Mouse (Mus musculus) hematopoietic stem cell, adult 5-6 weeks (primary cell): ENCODE measurements around the gene Cpn2. TPM values are rescaled to one million over a fixed set of nuclear protein-coding genes. Genes with fewer than 3 reads are reported as not detected.

Experiments
- ATAC-seq, 2 experiments: fragments of 125-278 bp in 1 of 2; replicated peaks in 1 of 2; 2 replicates each; pipeline ENCODE4 v1.8.0; 2016 to 2017; ENCODE audit warnings: inconsistent platforms in 2 of 2, mild to moderate bottlenecking in 2 of 2, moderate number of reproducible peaks in 2 of 2, low read depth in 1 of 2, moderate TSS enrichment in 1 of 2; ENCODE audit not compliant: low FRiP score in 2 of 2, poor library complexity in 2 of 2, severe bottlenecking in 2 of 2, insufficient read depth in 1 of 2, low TSS enrichment in 1 of 2
- total RNA-seq: library from RNA; stranded (forward); fragments of 172-1452, 232-1000 nt; gene quantifications from 2 replicates; pipeline ENCODE4 v1.2.3, GENCODE M21; 2017

Gene Cpn2
- total RNA-seq, 1 experiment from 2014 or later = not detected

DNA sequence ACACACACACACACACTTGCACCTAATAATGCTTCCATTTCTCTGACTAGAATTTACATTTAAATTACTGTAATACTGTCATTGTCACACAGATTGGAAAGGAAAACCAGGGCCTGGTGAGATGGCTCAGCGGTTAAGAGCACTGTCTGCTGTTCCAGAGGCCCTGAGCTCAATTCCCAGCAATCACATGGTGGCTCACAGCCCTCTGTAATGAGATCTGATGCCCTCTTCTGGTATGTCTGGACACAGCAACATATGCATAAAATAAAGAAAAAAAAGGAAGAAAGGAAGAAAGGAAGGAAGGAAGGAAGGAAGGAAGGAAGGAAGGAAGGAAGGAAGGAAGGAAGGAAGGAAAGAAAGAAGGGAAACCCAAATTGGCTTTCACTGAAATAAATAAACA, 53.7 kb downstream of the Cpn2 start:
- no peak for ATAC-seq

DNA sequence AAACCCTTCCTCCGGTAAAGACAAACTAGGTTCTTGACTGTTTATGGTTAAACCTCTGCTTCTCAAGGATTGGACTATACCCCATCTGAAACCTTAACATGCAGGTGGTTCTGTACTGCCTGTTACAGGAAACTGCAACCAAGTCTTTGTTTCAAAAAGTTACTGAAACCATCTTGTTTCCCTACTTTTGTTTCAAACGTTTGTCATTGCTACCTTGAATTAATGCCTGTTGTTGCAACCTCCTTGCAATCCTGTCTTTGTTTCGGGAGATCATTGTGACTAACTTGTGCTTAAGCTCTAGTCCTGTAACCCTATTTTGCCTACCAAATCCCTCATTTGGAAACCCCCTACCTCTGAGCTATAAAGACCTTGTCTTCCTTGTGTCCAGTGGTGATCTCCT, 55.3 kb downstream of the Cpn2 start:
- no peak for ATAC-seq

DNA sequence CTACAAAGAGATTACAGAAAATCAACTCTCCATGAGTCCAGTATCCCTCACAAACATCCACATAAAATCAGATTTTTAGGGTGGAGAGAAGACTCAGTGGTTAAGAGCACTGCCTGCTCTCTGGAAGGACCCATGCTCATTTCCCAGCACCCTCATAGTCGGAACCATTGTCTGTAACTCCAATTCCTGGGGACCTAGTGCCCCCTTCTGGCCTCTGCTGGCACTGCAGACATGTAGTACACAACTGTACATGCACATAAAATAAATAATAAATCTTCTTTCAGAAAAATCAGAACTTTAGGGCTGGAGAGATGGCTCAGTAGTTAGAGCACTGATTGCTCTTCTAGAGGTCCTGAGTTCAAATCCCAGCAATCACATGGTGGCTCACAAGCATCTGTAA, 58.0 kb downstream of the Cpn2 start:
- no peak for ATAC-seq

DNA sequence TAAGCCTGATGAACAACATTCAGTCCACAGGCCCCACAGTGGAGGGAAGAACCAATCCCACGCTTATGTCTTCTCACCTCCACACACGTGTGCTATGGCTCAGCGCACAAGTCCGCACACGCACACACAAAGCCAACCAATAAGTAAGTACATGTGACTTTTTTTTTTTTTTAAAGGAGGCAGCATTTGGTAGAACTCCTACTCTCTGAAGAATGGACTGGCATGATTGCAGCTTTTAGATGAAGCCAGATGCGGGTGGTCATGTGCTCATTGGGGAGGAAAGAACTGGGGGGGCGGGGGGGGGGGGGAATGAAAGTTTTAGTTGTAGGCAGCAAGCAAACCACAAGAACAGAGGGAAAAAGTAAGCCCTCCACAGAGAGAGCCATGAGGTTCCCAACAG, 59.3 kb downstream of the Cpn2 start:
- no peak for ATAC-seq

DNA sequence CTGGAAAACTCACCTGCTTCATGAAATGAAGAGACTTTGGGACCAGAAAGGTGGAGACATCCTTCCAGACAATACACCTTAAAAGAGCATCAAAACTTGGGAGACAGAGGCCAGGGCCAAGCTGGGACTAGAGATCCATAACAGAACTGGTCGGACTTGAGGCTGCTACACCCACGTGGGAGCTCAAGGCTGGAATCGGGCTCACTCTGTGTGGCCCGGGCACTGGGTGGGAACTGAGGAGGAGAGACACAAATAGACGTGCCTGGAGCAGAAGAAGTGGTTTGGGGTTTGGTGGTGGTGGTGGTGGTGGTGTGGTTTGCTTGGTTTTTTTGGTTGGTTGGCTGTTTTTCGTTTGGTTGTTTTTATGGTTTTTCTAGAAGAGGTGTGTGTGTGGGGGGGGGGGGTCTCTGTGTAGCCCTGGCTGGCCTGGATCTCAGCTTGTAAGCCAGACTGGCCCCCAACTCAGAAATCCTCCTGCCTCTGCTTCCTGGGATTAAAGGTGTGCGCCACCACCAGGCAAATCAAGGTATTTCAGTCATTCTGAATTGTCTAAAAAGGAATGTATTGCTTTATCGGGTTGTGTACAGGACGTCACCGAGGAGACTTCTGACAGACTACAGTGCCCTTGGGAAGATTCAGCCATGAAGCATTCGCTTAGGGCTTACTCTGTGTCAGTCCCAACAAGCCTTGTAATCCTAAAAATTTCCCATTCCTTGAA, 60.0 kb downstream of the Cpn2 start:
- ATAC-seq = no peak

Other genes with a start within 250 kb of the Cpn2 start
- 14.6 and 37.9 TPM in 2 replicates for gene Hes1, start 203.1 kb downstream of the Cpn2 start, total RNA-seq
- not detected in 2 replicates for gene Lrrc15, start 15.8 kb upstream of the Cpn2 start, total RNA-seq
- 3.4 and 4.8 TPM in 2 replicates for gene Gp5, start 43.3 kb upstream of the Cpn2 start, total RNA-seq
- gene Atp13a3, start 138.5 kb upstream of the Cpn2 start, total RNA-seq = 59.2 and 80.3 TPM in 2 replicates